Mouse (Mus musculus) neutrophil, adult 59 days (primary cell): ENCODE data around the gene P2ry12. TPM values are rescaled to one million over a fixed set of nuclear protein-coding genes. Genes with fewer than 3 reads are reported as not detected.

Experiments
- total RNA-seq, 2 experiments: library from RNA; stranded (reverse); gene quantifications; 1 replicate in 1 of 2; 2 replicates in 1 of 2; pipeline ENCODE4 v1.2.4; 2023

The P2ry12 gene
- total RNA-seq, result 1 to 10 TPM; 1.3 to 1.8 TPM

GRCm38 (mm10) chr3:59262704-59263103, at the start of gene P2ry12:
Gene P2ry12 (minus strand): TSS chr3:59262871.

GRCm38 (mm10) chr3:59210727-59211126, 51.9 kb downstream of the P2ry12 start, which contains the start of gene P2ry13:
Gene P2ry13 (minus strand): TSS chr3:59210882.

GRCm38 (mm10) chr3:59194938-59195337, 67.7 kb downstream of the P2ry12 start, which contains the start of gene Gpr87:
Gene Gpr87 (minus strand): TSS chr3:59195104.

Other genes starting within 250 kb of the P2ry12 start
- 1 to 10 TPM; 1.9 to 3.0 TPM for gene Gpr171, start 161.1 kb downstream of the P2ry12 start, total RNA-seq
- gene P2ry14, start 109.3 kb downstream of the P2ry12 start, total RNA-seq, result under 1 TPM; 0.73 to 0.77 TPM
- gene Gpr87, start 67.8 kb downstream of the P2ry12 start, total RNA-seq, result not detected
- 10 to 100 TPM; 13.8 to 14.6 TPM for gene P2ry13, start 52.0 kb downstream of the P2ry12 start, total RNA-seq
- not detected for gene Igsf10, start 81.5 kb upstream of the P2ry12 start, total RNA-seq